Mouse (Mus musculus) thymus, adult 18-20 months (tissue): ENCODE measurements around the gene Tmc3.

Source experiments
- DNase-seq, 2 experiments: peaks; one replicate each; pipeline ENCODE4 v3.0.0; 2022; ENCODE audit warnings: mixed read lengths in 2 of 2

Tmc3 gene

DNA sequence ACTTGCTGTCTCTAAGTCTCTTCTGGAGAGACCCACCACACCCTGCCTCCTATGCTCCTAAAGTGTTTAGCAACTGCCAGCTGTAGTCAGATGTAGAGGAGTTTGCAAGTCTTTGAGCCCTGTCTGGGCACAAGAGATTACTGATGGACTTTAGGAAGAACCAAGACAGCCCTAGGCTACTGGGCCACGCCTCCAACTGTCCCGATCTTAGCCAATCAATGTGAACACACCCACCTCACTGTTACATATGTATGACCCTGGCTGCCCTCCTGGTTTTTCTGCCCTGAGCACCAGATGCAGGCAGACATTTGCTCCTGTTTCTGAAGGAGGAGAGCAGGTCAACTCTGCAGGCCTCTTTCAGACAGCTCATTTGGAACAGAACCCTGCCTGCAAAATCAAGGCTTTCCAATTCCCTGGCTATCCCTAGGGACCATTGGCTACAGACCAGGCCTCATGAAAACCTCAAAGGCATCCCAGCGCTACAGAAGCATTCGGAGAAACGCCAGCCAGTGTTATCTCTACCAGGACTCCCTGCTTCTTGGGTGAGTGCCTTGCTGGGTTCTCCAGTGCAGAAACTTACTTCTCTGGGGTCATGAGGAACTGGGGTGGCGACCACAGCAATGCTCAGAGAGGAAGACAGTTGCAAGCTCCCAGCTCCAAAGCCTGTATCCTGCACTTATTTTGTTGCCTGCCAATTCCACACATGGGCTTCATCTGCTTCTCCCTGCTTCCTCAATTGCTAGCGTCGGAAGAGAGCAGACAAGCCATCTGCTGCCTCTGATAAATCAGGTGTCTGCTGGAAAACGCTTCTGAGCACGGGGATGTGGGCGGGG is at the start of gene Tmc3:
TSS of gene Tmc3 (plus strand) at position 289 of the 833 bp plus-strand sequence.
- DNase-seq: no peak

DNA sequence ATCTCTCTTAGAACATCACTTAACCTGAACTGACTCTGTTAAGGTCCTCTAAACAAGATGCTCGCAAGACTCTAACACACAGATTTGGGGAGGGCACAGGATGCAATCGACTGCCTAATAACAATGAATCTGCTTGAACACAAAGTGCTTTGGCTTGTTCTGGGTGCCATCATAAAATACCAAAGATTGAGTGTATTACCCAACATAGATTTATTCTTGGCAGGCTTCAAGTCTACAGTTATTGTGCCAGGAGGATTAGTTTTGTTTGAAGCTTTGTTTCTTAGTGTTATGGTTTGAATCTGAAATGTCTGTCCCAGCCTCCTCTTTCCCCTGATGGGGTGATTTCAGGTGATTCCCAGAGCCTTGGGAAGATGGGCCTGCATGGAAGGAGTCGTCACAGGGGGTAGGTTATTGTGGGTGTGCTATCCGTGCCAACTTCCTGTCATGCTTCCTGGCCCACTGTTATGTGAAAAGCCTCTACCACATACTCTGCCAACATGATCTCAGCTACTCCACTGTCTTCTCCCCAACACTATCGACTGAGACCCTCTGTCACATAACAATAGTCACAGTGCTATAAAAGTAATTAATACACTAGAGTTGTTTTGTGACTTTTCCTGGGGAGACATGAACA is 43.1 kb upstream of the Tmc3 start:
- DNase-seq: no peak

DNA sequence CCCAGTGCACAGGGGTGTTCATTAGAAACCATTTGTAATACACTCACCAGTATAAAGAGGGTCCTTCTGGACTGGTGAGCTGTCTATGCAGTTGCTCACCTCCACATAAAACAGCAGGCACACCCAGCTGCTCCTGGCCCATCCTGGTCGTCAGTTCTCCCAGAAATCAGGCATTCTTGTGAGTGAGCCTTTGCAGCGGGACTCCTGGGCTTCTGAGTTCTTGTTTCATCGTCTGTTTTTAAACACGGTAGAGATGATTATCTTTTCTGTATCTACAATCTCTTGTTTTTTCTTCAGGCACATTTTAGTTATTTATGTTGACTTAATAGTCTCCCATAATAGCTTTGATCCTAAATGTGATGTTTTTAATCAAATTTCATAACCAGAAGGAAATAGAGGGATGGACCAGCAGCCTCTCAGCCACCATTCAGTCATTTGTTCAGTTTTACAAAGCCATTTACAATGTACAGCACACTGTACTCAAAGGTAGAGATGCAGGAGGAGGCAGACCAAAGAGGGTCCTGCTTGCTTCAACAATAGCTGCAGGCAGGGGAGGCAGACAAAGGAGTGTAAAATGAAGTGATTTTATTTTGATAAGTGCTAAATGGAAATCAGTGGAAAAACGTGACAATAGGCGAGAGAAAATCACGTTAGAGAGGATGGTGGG is 35.9 kb upstream of the Tmc3 start:
- no peak for DNase-seq

DNA sequence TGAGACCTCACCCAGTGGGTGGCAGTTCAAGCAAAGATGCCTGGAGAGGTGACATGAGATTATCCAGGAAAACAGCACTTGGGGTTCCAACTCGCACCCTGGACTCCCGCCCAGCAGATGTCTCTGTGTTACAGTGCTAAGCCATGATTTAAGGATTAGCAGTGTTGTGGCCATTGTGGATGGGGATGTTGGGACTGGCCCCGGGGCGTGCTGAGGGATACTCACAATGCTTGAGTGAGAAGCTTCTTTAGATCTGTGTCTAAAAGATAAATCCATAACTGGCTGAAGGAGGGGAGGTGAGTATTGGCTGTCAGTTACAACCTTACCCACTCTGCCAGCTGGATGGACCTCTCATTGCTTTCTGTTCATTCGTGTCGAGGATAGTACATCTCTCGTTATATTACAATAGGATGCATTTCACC is 35.4 kb upstream of the Tmc3 start:
- no peak for DNase-seq

DNA sequence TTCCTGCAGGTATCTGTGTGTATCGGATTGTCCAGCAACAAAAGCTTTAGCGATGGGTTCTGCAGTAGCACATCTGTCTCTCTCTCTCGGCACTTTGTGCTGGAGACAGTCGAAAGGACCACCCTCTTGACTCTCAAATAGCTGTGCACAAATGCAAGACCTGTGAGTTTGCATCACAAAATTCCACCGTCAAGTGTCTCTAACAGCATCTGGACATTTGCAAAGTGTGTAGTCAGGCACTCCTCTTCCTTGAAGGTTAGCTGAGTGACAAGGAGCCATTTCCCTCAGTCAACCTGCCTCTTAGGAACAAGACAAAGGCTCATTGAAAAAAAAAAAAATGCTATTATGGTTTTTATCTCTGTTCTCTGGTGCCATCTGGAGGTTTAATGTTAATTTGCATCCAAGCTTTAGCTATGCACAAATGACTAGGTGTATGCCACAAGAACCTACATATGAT is 34.7 kb upstream of the Tmc3 start:
- no peak for DNase-seq

DNA sequence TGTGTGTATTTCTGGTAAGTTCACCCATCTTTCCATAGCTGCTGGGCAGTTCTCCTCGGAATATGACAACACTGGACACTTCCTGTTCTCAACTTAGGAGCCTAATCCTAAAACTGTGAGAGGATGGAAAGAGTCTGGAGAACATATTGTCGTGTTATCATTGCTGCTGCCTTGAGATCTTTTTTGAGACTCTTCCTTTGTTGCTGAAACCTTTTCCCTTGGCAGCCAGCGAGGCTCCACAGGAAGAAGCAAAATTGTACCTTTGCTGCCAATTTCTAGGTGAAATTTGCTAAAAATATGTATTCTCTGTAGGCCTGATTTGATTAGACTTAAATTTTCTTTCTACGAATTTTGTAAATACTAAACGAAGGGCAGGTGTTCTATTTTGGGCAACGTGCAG is 30.2 kb upstream of the Tmc3 start:
- no peak for DNase-seq

DNA sequence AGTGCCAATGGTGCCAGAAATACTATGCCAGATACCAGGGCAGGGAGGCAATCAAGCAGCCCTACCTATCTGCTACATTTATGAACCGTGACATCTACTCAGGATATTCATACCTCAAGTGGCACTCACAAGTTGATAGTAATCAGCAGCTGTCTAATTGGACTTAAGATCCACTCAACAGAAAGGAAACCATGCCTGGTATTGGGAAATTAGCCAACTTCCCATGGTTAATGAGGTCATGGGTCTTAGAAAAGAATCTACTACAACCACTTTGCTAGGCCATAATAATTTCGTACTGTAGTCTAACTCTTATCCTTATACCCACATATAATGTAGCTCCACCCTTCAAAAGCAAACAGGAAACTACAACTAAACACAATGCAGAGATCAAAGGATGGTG is 28.2 kb upstream of the Tmc3 start:
- no peak for DNase-seq

DNA sequence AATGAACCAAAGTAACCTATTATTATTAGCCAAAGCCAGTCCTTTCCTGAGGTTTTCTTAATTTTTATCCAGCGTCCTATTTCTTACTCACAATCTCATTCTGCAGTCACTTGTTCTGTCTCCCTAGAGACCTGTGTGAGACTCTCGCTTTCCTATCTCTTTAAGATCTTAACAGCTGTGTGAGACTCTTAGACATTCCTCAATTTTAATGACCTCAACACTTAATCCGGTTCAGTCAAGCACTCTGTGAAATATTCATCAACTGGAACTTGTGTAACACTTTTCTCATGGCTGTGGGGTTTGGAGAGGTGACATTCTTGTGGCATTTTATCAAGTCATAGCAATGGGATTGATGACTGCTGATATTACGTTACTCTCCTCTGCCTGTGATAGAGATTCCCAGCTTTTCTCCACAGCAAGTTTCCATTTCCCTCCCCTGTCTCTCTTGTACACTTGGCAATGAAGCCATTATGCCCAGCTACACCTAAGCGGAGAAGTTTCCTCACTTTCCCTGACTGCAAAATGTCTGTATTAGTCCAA is 25.9 kb upstream of the Tmc3 start:
- no peak for DNase-seq

DNA sequence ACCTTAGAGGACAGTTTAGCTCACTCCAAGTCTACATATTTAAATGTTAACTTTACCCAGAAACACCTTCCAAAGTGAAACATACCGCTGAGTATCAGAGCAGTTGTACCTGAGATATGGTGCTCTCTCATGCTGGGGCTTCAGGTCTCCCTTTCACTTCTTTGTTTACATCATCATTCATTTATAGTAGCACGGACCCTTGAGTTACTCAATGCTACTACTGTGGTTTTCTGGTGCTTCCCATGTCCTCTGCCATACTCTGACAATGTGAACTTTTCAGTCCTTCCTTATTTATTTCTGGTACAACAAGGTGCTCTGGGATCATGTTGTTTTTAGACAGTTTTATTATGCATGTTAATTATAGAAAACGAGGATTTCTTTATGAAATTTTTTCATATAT is 25.2 kb upstream of the Tmc3 start:
- DNase-seq: no peak

DNA sequence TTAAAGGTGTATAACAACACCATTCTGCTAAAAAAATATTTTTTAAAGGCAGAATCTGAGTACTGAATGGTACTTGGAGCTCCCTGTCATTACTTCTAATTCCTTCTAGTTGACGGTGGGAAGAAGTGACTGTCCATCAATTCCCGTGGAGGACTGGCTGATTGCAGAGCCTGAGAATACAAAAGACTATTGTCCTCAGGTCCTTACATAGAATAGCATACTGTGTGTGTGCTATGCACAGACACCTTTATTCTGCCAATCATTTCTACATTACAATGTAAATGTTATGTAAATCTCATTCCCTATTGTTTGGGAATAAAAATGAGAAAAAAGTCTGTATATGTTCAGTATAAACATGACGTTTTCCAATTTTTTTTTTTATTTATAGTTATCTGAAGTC is 22.9 kb upstream of the Tmc3 start:
- no peak for DNase-seq

DNA sequence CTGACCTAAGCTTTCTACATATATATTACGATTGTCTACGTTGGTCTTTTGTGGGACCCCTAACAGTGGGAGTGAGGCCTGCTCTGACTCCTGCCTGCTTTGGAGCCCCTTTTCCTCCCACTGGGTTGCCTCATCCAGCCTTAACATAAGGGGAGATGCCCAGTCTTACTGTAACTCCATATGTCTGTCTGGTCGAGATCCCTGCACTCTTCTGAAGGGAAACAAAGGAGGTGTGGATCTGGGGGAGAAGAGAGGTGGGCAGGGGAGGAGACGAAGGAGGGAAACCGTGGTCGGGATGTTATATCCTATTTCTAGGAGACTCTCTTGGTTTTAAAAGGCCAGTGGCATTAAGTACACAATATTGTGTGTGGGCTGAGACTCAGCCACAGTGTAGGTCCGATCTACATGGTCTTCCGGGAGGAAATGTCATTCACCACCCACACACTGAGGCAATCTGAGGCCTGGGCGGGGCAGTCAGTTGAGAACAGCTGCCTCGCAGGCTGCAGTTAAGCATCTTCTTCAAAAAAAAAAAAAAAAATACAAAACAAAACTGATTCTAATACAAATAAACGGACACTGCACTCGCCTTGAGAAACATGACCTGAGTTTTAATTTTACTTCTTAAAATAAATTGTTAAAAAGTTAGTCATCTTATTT is 20.0 kb upstream of the Tmc3 start:
- DNase-seq: peak in 1 of 2 experiments; percentile 19

DNA sequence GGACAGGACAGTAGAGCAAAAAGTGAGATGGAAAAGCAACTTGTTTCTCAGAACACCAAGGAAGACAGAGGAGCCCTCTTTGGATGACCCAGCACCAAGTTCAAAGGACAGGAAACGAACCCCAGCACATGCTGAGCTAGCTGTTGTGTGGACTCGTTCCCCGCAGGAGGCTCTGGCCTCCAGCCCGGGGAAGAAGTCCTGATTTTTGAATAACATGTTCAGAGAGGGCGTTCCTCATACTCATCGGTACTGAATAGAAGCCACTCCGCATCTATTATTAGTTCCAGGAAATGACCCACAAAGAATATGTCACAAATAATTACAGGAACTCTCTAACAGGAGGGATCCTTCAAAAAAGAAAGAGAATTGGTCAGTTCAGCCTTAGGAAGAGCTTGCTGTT is 18.8 kb upstream of the Tmc3 start:
- no peak for DNase-seq

DNA sequence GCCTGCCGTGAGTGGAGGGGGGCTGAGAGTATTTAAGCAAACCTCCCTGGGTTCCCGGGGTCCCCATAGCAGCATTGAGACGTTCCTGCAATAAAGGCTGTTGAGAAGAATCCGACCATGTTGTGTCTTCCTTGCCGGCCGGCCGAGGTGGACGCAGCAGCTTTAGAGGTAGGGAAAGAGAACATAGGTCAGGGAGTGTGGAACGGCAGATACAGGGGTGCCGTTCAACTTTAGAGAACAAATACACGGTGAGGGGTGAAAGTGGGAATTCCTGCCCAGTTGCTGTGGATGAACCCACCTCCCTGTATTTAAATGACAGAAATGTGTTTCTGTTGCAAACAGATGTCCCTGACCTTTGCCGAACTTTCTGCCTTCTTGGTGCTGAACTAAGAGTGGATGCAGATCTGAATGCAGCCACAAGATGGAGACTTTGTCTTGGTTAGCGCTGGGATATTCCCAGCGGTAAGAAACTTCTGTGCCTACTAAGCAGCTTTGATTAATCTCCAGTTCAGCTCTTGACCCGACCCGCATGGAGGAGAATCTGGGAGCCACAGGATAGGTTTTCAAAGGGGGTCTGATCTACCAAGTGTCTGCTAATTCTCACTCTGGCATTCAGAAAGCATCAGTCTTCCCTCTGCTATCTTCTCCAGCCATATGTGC is 16.8 kb upstream of the Tmc3 start:
- no peak for DNase-seq

DNA sequence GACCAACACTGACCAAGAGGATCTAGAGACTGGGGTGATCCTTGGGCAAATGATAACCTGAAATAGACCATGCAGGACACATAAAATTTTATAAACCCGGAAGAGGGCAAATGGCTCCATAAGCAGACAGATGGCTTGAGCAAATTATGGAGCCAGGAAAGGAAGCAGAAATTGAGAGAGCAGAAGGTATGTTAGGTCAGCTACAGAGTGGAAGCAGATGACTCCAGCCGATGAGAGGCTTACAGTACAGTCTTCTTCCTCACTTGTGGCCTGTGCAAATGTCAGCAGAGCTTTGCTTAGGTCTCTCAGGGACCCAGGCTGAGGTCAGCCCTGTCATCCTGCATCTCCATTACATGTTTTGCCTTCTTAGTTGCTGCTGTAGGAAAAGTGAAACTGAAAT is 15.9 kb upstream of the Tmc3 start:
- DNase-seq: no peak

DNA sequence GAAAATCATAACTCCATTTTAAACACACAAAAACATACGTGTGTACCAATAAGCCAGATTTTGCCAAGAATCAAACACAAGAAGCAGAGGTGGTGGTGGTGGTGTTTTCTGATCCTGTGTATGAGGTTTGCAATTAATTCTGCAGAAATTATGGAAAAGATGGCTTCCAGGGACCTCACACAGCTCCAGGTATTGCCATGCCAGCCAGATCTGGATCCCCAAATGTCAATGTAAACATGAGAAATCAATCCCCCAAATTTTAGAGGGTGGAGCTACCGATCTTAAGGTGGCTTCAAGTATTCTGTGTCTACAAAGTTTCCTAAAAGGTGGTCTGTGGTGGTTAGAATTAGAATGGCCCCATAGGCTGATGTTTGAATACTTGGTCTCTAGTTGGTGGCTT is 15.3 kb upstream of the Tmc3 start:
- DNase-seq: no peak

DNA sequence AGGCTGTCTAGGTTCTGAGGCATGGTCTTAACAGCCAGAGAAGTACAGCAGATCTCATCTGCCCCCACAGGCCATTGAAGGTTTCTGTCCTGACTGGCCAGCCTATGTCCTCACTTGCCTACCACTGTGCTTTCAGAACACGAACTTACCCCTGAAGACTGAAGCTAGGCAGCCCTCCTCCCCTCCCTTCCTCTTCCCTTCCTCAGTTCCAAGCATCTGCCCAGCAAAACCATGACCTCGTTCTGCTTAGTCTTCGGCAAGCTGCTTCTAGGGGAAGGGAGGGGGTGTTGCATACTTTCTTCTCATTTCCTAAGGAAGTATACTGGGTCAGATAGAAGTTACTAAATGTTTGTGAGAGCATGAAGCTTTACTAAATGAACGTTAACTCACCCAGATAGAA is 13.7 kb upstream of the Tmc3 start:
- DNase-seq: no peak

DNA sequence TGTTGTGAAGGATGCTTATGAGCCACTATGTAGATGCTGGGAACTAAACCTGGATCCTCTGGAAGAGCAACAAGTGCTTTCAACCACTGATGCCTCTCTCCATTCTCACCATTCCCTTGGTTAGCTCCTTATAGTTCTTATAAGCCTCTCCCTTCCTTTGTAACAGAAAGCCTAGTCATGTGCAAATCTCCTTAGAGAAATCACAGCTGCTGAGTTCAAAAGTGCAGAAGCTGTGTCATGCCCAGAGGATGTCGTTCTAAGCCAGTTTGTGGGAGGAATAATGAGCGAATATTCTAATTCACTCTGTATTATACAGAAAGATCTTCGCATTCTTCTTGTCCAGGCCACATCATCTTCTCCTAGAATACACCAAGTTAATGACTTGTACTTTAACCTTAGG is 12.8 kb upstream of the Tmc3 start:
- DNase-seq: no peak

DNA sequence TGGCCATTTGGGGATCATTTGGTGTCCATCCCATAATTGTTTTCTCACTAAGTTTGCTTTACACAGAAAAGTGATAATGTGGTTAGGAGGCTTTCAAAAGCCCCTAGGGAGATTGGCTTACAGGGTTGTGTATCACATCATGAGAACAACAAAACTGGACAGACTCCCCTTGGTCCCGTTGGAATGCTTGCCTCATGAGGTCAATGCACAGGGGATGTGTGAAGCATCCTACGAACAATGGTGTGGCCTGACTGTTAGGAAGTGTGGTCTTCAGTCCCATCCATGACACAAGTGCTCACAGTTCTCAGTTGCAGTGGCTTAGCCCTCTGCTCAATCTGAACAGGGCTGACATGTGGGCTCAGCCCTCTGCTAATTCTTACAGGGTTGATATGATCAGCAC is 12.3 kb upstream of the Tmc3 start:
- DNase-seq: no peak

DNA sequence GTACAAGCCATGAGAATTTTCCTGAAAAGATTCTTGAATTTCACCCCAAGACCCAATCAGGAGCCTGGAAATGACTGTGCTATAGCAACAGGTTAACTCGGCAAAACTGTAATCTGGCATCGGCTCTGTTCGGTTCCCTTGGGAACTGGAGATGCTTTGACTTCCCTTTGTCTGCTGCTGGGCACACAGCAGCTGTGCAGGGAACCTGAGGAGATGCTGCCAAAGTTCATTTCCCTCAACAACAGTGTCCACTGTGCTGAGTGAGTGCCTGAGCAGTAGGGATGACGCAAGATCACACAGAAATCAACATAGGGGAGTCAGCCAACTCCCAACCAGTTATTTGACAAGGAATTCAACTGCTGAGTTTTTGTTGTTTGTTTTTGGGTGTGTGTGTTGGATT is 3.8 kb upstream of the Tmc3 start:
- no peak for DNase-seq

DNA sequence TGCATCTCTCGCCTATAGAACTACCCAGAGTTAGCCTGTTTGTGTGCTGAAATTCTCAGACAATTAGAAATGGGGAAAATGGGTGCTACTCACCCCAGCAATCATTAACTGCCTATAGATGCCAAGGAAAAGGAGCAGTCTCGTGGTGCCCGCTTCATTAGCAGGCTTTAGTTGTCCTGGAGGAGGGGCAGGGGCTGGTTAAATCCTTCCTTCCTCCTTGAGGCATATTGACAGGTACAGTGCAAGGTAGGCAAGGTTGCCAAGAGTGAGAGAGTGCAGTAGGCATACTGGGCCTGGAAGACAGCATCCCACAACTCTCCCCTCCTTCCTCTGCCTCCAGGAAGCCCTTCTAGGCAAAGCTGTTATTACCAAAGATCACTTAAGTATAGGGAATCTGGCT is 9.3 kb downstream of the Tmc3 start:
- DNase-seq: no peak

DNA sequence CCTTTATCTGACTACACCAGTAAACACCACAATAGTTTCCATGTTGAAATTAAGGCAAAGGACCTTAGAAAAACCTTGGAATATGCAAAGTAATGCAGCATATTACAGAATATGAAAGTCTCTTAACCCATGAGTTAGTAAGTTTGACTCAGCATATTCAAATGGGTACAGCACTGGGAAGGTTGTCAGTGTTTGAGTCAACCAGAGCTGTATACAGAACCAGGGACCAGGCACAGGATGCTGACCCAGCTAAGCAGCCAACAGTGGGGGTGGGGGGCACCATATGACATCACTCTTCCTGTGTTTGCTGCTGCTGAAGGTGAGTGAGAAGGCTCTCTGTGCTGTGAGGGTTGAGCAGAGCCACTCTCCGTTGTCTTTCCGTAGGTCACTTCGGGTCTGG is 12.3 kb downstream of the Tmc3 start:
- DNase-seq: no peak
